ENCODE assay signal across 16 mouse cellular contexts in genomic region chr2:144692777-144693176, GRCm38 (mm10).
"Had no signal": no experiment of that assay in that cellular context is flagged by ENCODE, and none has a peak within 500 bp of the region (broad histone marks: within the 10 kb centered on the region; RNA-seq: fewer than 3 reads in every experiment).

No protein-coding gene starts in this region.

- DNase-seq: kidney, adult 2 months; kidney, postnatal 14 days; layer of hippocampus, adult 9-11 months; lung, postnatal 10 days; thymus, postnatal 4 days had no signal

- ATAC-seq: intestine, postnatal 0 days had no signal

- H3K27me3 ChIP-seq: kidney, embryonic 15.5 days; limb, embryonic 12.5 days; limb, embryonic 15.5 days; midbrain, embryonic 13.5 days had no signal

- H3K36me3 ChIP-seq: kidney, embryonic 15.5 days; limb, embryonic 12.5 days; limb, embryonic 15.5 days; midbrain, embryonic 13.5 days had no signal

- H3K9ac ChIP-seq: kidney, embryonic 15.5 days; limb, embryonic 12.5 days; limb, embryonic 15.5 days; liver, embryonic 14.5 days; liver, postnatal 0 days; lung, embryonic 14.5 days; midbrain, embryonic 13.5 days had no signal

- H3K27ac ChIP-seq: kidney, embryonic 15.5 days; layer of hippocampus, adult 2 months; limb, embryonic 12.5 days; limb, embryonic 15.5 days; liver, embryonic 14.5 days; midbrain, embryonic 13.5 days; stomach, postnatal 0 days had no signal

- H3K4me3 ChIP-seq: kidney, embryonic 15.5 days; layer of hippocampus, adult 2 months; limb, embryonic 12.5 days; limb, embryonic 15.5 days; midbrain, embryonic 13.5 days had no signal

- H3K4me1 ChIP-seq: kidney, embryonic 15.5 days; limb, embryonic 12.5 days; limb, embryonic 15.5 days; midbrain, embryonic 13.5 days had no signal

- H3K4me2 ChIP-seq: kidney, embryonic 15.5 days; limb, embryonic 12.5 days; limb, embryonic 15.5 days; liver, embryonic 11.5 days; lung, embryonic 14.5 days; midbrain, embryonic 13.5 days had no signal

- H3K9me3 ChIP-seq: kidney, embryonic 15.5 days; limb, embryonic 12.5 days; limb, embryonic 15.5 days; midbrain, embryonic 13.5 days had no signal
